Mouse (Mus musculus) spleen, adult 18-20 months (tissue): ENCODE measurements around the gene Rnf186.

Source experiments
- DNase-seq, 2 experiments: peaks; one replicate each; pipeline ENCODE4 v3.0.0; 2022; ENCODE audit warnings: mixed read lengths in 2 of 2

Rnf186 gene

DNA sequence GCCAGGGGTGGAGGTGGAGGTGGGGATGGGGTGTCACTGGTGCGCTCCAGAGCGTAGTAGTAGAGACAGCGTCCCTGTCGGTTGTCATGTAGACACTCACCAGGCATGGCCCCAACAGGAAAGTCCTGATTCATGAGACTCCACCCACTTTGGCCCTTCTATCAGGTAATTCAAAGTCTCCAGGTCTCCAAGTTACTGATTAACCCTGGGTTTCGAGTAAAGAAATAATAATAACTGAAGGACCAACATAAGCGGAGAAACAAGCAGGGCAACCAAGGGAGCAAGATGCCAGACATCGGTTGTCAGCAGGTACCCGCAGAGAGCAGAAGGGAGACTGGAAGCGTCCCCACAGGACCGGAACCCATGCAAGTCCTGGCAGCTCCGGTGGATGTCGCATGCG lies at the start of gene Rnf186:
Gene Rnf186, plus strand, starts transcription at position 247 of the 400 bp plus-strand sequence.
- DNase-seq, result no peak

DNA sequence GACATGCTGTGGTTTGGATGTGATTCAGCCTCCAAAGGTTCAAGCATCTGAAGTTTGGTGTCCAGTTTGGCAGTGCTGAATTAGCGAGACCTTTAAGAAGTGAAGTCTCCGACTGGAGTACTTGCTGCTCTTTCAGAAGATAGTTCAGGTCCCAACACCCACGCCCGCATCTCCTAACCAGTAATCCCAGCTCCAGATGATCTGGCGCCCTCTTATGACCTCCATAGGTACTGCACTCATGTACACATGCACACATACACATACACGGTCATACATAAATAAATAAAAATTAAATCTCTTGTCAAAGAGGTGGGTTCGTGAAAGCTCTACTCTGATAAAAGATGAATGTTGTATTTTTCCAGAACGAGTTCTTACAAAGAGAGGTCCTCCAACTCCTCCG lies 49.6 kb upstream of the Rnf186 start:
- DNase-seq, result no peak

DNA sequence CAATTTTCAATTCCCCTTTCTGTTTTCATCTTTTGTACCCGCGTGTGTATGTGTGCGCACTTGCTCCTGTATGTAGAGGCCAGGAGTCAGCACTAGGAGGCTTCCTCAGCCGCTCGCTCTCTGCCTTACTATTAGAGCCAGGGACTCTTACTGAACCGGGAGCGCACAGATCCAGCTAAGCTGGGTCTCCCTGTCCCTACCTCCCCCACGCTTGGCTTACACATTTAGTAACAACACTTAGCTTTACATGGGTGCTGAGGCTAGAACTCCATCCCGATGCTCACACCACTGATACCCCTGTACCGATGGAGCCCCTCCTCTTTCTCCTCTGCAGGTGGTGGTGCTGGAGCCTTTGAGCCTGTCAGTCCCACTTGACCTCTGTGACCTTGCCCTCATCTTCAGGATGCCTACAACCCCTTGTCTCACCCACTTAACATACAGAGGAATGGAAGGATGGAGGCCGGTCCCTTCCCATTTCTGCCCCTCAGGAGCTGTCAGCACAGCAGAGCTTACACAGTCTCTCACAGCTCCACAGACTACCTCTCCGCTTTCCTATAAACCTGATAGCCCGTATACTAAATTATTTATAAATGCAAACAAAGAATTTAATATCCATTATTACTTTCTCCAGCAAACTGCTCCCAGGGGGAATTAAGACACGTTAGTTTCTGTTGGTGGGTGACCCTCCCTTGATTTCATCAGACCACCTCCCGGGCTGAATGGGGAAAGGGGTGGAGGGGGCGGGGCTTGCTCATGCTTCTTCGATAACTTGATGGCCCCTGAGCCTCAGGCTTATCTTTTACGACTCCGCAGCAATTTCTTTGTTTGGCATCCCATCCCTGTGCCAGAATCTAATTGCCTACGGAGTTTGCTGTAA lies 45.4 kb upstream of the Rnf186 start:
- no peak for DNase-seq

DNA sequence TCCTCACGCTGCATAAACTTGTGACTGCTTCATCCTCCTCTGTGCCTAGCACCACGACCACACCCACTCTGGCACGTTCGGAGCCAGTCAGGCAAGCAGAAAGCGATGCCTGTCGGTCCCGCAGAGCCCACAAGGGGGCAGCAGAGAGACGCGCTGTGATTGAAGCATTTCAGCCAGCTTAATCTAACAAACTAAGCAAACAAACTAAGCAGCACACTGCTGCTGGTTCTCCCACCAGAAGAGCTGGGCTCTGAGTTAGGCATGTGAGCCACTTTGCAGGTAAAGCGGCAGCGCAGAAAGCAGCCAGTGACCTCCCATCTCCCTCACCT lies 44.8 kb upstream of the Rnf186 start:
- peak; percentile 77 to 93 for DNase-seq

DNA sequence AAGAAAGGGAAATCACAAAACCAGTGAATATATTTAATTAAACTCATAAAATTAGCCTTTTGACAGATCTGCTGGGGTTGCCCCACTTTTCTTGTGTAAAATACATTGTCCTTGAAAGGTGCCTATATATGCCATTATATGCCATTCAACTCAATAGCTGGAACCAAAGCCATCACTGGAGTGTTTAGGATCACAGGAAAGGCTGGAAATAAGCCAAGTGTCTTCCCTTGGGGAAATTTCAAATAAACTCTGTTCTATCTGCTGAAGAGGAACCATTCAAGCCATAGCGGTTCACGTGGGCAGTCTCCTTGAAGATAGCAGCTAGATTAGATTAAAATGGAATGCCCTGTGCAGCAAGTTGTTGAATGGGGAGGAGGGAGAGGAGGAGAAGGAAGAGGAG lies 41.4 kb upstream of the Rnf186 start:
- no peak for DNase-seq

DNA sequence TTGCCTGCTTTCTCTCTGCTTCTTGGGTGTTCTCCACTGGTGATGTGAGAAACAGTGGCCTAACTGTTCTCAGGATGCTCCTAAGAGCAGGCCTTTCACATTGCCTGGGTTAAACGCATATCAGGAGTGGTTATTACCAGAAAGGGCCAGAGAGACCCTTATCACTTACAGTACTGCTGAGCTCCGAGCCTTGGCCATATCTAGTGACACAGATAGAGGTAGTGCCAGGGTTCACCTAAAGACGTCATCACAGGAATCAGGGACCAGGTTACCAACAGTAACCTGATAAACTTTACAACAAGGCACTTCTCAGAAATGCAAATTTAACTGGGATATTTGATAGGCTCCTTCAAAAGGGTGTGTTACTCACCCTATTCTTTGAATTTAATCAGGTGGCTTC lies 33.0 kb upstream of the Rnf186 start:
- no peak for DNase-seq

DNA sequence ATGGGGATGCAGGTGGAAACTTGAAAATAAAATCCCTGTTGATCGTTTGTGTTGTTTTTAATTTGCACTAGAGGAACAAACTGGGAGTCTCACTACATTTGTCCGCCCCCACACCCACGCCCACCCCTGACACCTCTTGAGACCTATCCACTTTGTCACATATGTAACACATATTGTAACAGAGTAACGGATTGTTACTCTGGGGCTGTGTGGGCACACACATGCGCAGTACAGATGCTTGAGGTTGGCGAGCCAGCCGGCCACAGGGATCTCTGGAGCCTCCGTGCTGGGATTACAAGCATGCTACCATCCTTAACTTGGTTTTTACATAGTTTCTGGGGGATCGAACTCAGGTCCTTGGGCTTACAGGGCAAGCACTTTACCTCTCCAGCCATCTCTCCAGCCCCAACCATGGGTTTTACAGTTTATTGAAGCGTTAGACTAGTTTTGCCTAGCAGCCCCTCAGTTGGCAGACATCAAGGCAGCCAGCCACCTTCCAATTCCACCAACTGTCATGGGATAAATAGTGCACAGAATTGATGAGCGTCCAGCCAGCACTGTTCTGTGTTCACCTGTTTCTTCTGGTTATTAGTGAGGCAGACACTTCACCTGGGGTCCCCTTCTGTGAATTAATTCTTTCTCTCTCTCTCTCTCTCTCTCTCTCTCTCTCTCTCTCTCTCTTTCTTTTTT lies 32.3 kb upstream of the Rnf186 start:
- no peak for DNase-seq

DNA sequence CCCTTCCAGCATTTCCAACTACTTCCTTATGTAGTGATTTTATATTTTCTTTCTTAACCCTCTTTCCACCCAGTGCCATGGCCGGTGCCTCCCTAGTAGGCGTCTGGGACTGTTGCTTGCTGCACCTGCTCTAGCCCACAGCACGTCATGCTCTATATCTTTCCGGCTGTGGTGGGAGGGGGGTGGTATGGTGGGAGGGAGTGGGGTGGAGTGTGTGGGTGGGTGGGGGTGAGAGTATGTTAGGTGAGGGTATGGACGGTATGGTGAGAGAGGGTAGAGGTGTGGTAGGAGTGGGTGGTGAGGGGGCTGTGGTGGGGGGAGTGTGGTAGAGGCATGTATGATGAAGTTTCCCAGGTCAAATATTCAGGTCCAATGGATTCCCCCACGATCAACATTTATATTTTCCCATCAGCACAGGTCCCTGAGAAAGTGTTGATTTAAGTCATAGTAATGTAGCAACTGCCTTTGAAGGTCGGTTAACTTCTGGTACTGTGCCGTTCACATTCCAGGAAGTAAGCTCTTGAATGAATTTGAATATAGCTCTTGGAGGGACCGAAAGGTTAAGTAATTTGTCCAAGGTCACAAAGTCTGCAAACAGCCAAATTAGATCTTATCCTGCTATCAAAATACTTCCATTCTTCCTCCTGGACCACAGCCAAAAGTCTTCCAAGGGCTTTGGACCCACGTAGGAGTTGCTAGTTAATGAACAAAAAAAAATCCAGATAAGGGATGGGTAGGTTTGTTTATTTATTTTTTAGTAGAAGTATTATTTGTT lies 28.2 kb upstream of the Rnf186 start:
- no peak for DNase-seq

DNA sequence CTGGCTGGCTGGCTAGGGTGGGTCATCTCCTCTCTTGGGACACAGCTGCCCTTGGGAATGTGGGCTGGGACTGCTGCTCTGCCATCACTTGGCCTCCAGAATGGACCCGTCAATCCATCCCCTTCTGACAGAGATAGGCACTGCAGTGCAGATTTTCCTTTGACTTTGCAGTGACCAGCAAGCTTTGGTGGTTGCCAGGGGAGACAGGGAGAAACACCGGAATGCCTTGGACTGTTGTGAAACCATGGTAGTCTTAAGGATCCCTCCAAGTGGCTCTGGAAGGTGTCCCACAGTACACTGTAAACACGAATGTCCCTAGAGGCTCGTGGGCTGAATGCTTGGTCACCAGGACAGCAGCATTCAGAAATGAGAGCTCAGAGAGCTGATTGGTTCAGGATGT lies 27.4 kb upstream of the Rnf186 start:
- no peak for DNase-seq

DNA sequence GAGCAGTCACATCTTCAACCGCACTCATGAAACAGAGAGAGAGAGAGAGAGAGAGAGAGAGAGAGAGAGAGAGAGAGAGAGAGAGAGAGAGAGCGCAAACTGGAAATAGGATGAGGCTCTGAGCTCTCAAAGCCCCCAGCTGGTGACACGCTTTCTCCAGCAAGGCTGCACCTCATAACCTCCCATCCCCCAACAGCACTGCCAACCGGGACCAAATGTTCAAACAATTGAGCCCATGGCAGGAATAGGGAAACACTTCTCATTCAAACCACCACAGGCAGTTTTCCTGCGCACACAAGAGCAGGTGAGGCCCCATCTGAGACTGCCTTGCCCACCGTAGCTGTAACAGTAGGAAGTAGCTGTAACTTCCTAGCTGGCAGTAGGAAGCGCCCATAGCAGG lies 25.5 kb upstream of the Rnf186 start:
- DNase-seq, result no peak

DNA sequence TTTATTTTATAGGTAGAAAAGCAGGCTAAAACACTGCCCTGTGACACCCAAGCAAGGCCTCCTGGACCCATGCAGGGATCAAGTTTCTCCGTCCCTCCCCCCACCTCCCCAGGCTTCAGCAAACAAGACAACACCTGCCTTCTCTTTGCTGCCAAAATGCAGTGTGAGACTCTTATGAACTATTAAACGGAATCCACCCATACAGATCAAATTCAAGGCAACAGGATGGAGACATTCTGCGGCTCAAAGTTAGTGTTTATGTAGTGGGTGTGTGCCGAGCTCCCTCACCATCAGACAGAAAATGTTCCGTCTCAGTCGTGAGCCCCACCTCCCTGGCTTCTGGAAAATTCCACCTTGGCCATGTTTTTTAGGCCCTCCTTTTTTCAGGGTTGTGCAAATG lies 24.9 kb upstream of the Rnf186 start:
- no peak for DNase-seq

DNA sequence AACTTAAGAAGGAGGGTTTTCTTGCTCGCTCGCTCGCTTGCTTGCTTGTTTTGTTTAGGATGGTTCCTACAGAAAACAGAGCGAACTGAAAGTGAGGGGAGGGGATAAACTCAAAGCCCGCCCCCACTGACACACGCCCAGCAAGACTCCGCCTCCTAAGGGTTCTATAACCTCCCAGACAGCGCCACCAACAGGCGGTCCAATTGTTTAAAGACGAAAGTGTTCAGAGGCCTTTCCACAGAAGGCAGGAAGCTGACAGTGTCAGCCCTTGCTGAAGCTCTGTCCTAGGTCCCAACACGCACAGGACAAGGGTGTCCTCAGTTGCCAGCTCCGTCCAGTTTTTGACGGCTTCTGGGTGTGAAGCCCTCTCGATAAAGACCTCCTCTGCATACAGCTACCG lies 23.2 kb upstream of the Rnf186 start:
- DNase-seq, result peak; percentile 77 to 93

DNA sequence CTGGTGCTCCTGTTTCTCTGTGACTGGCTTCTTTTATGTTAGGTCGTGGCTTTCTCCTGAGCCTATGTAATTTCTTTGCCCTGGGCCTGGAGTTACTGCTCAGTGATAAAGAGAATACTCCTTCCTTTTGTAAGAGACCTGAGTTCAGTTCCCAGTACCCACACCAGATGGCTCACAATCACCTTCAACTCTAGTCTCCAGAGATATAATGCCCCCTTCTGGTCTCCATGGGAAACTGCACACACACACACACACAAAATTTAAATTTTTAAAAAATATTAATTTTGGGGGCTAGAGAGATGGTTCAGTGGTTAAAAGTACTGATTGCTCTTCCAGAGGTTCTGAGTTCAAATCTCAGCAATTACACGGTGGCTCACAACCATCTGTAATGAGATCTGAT lies 18.7 kb upstream of the Rnf186 start:
- no peak for DNase-seq

DNA sequence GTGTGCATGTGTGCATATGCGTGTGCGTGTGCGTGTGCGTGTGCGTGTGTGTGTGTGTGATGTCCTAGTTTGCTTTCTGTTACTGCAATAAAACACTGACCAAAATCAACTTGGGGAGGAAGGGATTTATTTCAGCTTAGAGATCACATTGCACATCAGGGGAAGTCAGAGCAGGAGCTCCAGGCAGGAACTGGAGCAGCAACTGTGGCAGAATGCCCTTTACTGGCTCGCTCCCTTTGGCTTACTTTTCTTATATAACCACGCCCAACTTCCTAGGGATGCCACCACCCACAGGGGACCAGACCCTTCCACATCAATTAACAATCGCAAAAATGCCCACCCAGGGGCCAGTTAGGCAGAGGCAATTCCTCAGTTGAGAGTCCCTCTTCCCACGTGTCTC lies 8.3 kb upstream of the Rnf186 start:
- no peak for DNase-seq

DNA sequence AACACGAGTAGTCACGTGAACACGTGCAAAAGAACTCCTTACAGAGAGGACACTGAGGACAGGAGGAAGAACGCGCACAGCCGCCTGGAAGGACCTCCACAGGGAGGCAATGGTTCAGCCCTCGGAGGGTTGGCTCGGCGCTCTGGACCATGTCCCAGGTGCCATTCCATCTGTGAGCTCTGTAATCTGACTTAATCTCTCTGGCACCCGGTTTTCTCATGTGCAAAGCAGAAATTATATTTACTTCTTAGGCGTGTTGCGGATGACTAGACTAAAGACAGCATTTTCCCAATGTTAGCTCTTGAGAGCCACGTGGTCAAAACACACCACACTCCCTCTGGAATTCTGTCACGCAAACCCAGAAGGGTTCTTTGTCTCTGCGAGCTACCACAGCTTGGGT lies 7.8 kb upstream of the Rnf186 start:
- DNase-seq, result no peak

DNA sequence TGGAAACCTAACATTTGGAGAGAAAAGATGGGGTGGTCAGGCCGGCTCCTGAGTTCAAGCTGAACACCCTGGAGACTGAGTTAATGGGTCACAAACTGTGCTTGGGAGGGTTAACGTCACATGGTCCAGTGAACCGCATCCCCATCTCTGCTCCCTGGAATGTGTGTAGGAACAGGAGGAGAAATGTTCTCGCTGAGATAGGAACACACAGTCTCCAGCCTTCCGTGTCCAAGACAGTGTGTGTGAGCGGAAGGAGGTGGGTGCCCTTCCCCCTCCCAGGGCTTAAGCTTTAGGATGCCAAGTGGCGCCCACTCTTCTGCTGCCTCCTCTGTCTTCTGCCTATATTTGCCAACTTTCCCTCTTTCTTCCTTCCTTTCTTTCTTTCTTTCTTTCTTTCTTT lies 7.0 kb upstream of the Rnf186 start:
- DNase-seq, result no peak

DNA sequence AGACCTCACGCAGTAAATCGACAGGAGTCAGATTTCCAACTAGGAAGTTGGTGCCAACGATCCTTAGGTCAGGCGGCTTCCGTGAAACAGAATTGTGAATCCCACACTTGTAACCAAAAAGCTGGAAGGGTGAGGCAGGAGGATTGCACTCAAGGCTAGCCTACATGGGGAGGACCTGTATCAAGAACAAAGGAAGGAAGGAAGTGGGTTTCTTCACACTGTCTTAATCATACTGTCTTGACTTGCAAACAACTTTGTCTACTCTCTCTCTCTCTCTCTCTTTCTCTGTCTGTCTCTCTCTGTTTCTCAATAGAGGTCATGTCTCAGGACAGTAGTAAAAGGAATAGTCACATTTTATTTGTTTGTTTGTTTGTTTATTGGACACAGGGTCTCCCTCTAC lies 4.2 kb upstream of the Rnf186 start:
- DNase-seq, result no peak

DNA sequence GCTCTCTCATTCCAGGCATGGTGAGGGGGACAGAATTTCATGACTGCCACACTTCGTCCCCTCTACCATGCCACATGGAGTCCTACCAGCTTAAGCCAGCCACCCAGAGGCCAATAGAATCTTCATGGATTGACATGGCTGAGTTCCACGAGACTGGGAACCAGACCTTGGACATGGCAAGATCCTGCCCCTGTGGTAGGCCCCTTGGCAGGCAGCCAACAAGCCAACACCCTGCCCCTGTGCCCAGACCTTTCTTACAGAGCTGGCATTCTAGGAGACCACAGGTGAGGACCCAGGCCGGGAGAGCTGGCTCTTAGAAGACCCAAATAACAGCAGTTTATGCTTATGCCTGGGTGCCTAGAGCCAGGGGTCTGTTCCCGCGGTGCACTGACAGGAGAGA lies 1.0 kb upstream of the Rnf186 start:
- DNase-seq, result no peak

DNA sequence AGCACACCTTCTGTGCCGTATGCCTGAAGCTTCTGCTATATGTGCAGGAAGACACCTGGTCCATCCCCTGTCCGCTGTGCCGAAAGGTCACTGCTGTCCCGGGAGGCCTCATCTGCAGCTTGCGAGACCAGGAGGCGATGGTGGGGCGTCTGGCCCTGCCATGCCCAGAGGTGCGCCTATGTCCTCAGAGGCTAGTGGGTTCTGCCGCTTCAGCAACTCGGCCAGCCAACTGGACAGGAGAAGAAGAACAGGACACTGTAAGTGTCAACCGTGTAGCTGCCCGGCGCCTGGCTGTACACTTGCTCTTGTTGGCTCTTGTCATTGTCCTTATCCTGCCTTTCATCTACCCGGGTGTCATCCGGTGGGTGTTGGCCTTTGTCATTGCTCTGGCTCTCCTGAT lies 573 bp downstream of the Rnf186 start:
- DNase-seq, result no peak

DNA sequence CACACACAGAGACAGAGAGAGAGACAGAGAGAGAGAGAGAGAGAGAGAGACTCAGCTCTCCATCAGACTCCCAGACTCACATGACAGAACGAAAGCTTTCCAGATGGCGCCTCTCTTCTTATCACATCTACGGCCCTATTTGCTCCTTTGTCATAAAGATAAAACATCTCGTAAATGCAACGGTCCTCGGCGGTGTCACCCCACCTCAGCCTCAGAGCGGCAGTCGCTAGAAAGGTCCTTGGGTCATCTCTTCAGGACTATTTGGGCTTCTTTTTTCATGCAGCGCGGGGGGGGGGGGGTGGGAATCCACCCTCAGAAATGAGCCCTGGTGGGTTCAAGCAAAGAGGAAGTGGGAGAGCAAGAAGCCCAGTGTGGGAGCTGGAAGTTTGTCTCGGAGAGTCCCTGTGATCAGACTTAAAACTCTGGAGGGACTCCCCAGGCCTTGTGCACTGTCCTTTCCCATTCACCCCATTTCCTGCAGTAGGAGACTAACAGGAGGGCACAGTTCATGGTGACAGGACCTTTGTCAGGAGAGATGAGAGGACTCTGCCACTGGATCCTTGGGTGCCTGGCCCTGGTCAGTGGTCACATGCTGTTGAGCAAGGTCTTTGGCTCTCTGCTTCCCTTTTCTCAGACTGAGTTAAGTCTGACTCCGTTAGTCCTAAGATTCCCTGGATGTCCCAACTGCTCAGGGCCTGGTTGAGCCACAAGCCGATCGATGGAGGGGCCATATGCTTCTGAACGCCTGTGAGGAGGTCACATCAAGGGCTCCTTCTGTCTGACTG lies 2.1 kb downstream of the Rnf186 start:
- no peak for DNase-seq

DNA sequence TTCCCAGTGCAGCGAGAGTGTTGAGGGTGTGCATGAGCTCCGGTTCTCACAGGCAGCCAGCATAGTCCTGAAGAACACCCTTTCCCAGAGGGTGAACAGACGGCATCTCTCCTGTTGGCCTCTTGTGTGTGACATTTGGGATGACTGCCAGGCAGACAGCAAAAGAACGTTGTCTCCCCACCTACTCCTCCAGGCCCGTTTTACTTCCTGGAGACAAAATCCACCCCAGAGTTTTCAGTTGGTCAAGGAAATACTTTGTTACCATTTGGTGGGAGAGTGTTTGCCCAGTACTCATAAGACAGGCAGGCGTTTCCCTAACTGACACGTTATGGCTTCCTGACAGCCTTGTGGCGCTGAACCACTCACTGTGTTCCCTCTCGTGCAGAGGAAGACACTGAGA lies 2.8 kb downstream of the Rnf186 start:
- DNase-seq, result no peak

DNA sequence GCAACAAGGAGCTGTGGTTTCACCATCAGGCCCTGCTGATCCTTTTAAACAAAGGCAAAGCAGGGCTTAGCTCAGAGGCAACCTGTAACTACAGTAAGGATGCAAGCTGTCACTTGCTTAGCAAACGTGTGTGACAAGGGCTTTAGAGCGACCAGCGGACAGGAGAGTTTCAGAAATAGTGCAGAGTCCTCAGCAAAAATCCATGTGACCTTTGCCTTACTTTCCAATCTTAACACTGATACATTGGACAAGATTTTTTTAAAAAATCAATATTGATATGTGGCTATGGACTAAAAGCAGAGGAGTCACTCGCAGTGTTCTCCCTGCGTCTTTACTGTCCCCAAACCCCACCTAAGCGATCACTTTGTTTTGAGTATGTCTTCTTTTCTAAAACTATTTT lies 4.5 kb downstream of the Rnf186 start:
- DNase-seq, result no peak
